ENCODE assay signal across 8 mouse cellular contexts in the genomic region with DNA sequence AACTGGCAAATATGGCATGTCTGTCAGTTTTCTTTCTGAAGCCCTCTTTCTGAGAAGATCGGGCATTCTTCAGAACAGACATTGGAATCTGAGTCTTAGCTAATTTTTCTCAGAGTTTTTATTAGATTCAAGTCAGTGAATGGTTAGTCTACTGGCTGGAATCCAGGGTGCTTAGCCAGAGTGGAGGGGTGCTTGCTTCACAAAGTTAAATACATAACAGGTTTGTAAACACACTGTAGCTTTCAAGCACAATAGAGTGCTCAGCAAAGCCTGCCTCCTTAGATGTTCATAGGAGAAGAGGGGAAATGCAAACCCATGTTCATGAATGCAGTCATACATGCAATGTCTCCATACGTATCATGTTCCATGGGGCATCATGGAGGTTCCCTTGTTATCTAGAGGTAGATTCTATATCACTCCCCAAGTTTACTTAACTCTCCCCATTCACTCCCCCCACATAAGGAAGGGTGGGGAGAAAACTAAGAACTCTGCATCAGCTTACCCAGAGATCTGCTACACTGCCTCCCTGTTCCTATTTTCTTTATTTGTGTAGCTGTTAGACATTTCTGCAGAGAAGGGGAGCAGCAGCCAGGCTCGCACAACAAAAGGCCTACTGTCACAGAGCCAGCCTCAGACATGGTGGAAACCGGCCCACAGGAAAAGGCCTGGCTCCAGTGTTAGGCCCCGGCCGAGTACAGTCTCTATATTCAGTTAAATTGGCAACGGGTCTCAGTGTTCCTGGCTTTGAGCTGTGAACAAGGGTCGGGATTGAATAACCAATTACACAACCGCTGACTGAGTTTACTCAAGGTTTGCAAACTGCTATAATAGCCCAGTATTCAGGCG.
DNase-seq lines count a peak whose midpoint lies in the region; ATAC-seq lines count a peak whose summit lies in the region.

No protein-coding gene starts in this region.

- peak overlapping the region; percentile 78 for H3K27ac ChIP-seq in hindbrain, embryonic 12.5 days

- DNase-seq in NIH3T3 (ENCODE audit: low read depth) = peak; percentile 55
- peak; percentile 73 to 79 for DNase-seq in cerebellum, postnatal 10 days
- peak; percentile 51 to 77 for DNase-seq in frontal cortex, postnatal 14 days (ENCODE audit: low spot score in 2 of 2)
- DNase-seq in layer of hippocampus, postnatal 36 days = peak; percentile 74 to 76
- peak; percentile 70 for DNase-seq in lung, postnatal 14 days
- peak; percentile 61 for DNase-seq in skeletal muscle tissue, adult 2 months (ENCODE audit: low read depth, low spot score)
- DNase-seq in spleen, postnatal 4 days (ENCODE audit: low spot score in 2 of 2) = no peak

- H3K9me3 ChIP-seq in hindbrain, embryonic 12.5 days (replicated peaks) = no peaks in the 10 kb centered on the region

- no peak overlapping the region for H3K4me3 ChIP-seq in hindbrain, embryonic 12.5 days

- no peak overlapping the region for H3K9ac ChIP-seq in hindbrain, embryonic 12.5 days

- H3K4me1 ChIP-seq in hindbrain, embryonic 12.5 days = peaks cover 14% of the 10 kb centered on the region

- no peak overlapping the region for H3K4me2 ChIP-seq in hindbrain, embryonic 12.5 days (replicated peaks)

- H3K27me3 ChIP-seq in hindbrain, embryonic 12.5 days = no peaks in the 10 kb centered on the region

- peak; percentile 72 for ATAC-seq in hindbrain, embryonic 12.5 days (ENCODE audit: low FRiP score)

- H3K36me3 ChIP-seq in hindbrain, embryonic 12.5 days = no peaks in the 10 kb centered on the region

- WGBS in hindbrain, embryonic 12.5 days = 46% methylated on average over 10 of the region's 10 CpGs

Comparison
In these comparisons a context has a peak if more than half of its experiments do, and no peak if none do; other contexts are left out.
1. DNase-seq: peak in NIH3T3 (single experiment), cerebellum, postnatal 10 days (2 of 2), frontal cortex, postnatal 14 days (2 of 2), layer of hippocampus, postnatal 36 days (2 of 2), lung, postnatal 14 days (single experiment) and skeletal muscle tissue, adult 2 months (single experiment); none in spleen, postnatal 4 days (0 of 2).